Comparison of ENCODE assay signal across 8 mouse cellular contexts in the genomic region with DNA sequence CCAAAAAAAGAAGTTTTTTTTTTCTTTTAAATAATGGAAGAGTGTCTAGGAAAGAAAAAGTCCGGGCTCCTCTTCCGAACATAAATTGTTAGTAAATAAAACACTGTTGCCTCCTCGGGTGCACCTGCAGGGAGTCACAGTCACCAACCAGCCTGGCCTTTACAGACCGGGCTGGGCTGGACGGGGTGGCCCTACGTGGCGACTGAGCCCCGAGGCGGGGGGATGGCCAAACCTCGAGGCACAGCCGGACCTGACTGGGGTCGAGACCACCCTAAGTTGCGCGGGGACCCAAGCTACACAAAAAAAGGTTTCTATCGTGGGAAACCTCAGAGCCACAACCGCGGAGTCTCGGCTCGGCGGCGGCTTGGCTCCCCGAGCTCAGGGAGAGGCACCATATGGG. TPM values are rescaled to one million over a fixed set of nuclear protein-coding genes. Genes with fewer than 3 reads are reported as not detected.
DNase-seq lines count a peak whose midpoint lies in the region; ATAC-seq and TF ChIP-seq lines count a peak whose summit lies in the region.

No protein-coding gene starts in this region.

- H3K4me1 ChIP-seq in heart, embryonic 11.5 days (ENCODE audit: control insufficient read depth, insufficient read depth, low read length) = peaks cover 26% of the 10 kb centered on the region
- peaks cover 28% of the 10 kb centered on the region for H3K4me1 ChIP-seq in forebrain, embryonic 12.5 days
- peaks cover 23% of the 10 kb centered on the region for H3K4me1 ChIP-seq in limb, embryonic 14.5 days (ENCODE audit: control insufficient read depth, insufficient read depth, low read length)

- peaks cover 22% of the 10 kb centered on the region for H3K36me3 ChIP-seq in heart, embryonic 11.5 days (ENCODE audit: control insufficient read depth, insufficient read depth, low read length)
- H3K36me3 ChIP-seq in forebrain, embryonic 12.5 days (replicated peaks) = peaks cover 32% of the 10 kb centered on the region
- H3K36me3 ChIP-seq in limb, embryonic 14.5 days (ENCODE audit: control insufficient read depth, insufficient read depth, low read length) = peaks cover 32% of the 10 kb centered on the region
- peaks cover 30% of the 10 kb centered on the region for H3K36me3 ChIP-seq in myocyte (ENCODE audit: control insufficient read depth, insufficient read depth)

- peak overlapping the region; percentile 83 for H3K27ac ChIP-seq in heart, embryonic 11.5 days (ENCODE audit: low read depth, low read length)
- peak overlapping the region; percentile 78 for H3K27ac ChIP-seq in forebrain, embryonic 12.5 days
- H3K27ac ChIP-seq in limb, embryonic 14.5 days (replicated peaks; ENCODE audit: low read depth, low read length) = peak overlapping the region; percentile 85

- no peaks in the 10 kb centered on the region for H3K27me3 ChIP-seq in heart, embryonic 11.5 days (ENCODE audit: control insufficient read depth, insufficient read depth, low read length)
- no peaks in the 10 kb centered on the region for H3K27me3 ChIP-seq in forebrain, embryonic 12.5 days
- no peaks in the 10 kb centered on the region for H3K27me3 ChIP-seq in limb, embryonic 14.5 days (ENCODE audit: control insufficient read depth, insufficient read depth, low read length)
- H3K27me3 ChIP-seq in myocyte (ENCODE audit: control insufficient read depth, insufficient read depth, insufficient read length) = no peaks in the 10 kb centered on the region

- peak overlapping the region; percentile 99 for H3K9ac ChIP-seq in heart, embryonic 11.5 days (ENCODE audit: low read depth, low read length)
- peak overlapping the region; percentile 87 for H3K9ac ChIP-seq in forebrain, embryonic 12.5 days
- H3K9ac ChIP-seq in limb, embryonic 14.5 days (ENCODE audit: low read depth, low read length, severe bottlenecking) = peak overlapping the region; percentile 93

- WGBS in heart, embryonic 11.5 days (ENCODE audit: insufficient replicate concordance) = under 1% methylated on average over 22 of the region's 22 CpGs
- under 1% methylated on average over 22 of the region's 22 CpGs for WGBS in forebrain, embryonic 12.5 days
- WGBS in limb, embryonic 14.5 days = under 1% methylated on average over 22 of the region's 22 CpGs

- H3K79me2 ChIP-seq in myocyte (ENCODE audit: control insufficient read depth, insufficient read depth) = peaks cover 38% of the 10 kb centered on the region

- peak; percentile 43; the same call in 1 of the 2 replicates for ATAC-seq in heart, embryonic 11.5 days (replicated peaks; ENCODE audit: insufficient number of reproducible peaks, low FRiP score, low TSS enrichment)
- peak; percentile 39 for ATAC-seq in forebrain, embryonic 12.5 days (ENCODE audit: low FRiP score)
- ATAC-seq in limb, embryonic 14.5 days (ENCODE audit: low FRiP score, low read depth) = peak; percentile 23; the same call in 1 of the 2 replicates

- peak overlapping the region; percentile 98 for H3K4me3 ChIP-seq in heart, embryonic 11.5 days (ENCODE audit: low read depth, low read length)
- H3K4me3 ChIP-seq in forebrain, embryonic 12.5 days (replicated peaks) = peak overlapping the region; percentile 96
- H3K4me3 ChIP-seq in limb, embryonic 14.5 days (replicated peaks; ENCODE audit: low read length) = peak overlapping the region; percentile 99
- peak overlapping the region; percentile 79 for H3K4me3 ChIP-seq in myocyte

- no peaks in the 10 kb centered on the region for H3K9me3 ChIP-seq in heart, embryonic 11.5 days (replicated peaks; ENCODE audit: control insufficient read depth, low read length)
- no peaks in the 10 kb centered on the region for H3K9me3 ChIP-seq in forebrain, embryonic 12.5 days
- no peaks in the 10 kb centered on the region for H3K9me3 ChIP-seq in limb, embryonic 14.5 days (ENCODE audit: control insufficient read depth, low read length)

- H3ac ChIP-seq in myocyte (ENCODE audit: control insufficient read depth, insufficient read length) = peak overlapping the region; percentile 87

- TF ChIP-seq POLR2A in limb, embryonic 14.5 days (IDR thresholded peaks at IDR 0.05; ENCODE audit: borderline replicate concordance, extremely low read depth, insufficient read depth, insufficient read length) = no peak
- TF ChIP-seq POLR2A in myocyte (IDR thresholded peaks at IDR 0.05; ENCODE audit: insufficient read length, low read depth) = no peak

- peak overlapping the region; percentile 64 for H3K4me2 ChIP-seq in heart, embryonic 11.5 days
- H3K4me2 ChIP-seq in forebrain, embryonic 12.5 days = peak overlapping the region; percentile 56
- peak overlapping the region; percentile 57 for H3K4me2 ChIP-seq in limb, embryonic 14.5 days (replicated peaks; ENCODE audit: low read depth, low read length, severe bottlenecking)
- H3K4me2 ChIP-seq in myocyte (ENCODE audit: low read depth) = peak overlapping the region; percentile 92

- no peak for DNase-seq in heart, adult 11 months
- DNase-seq in adrenal gland, postnatal 4 days (ENCODE audit: low spot score in 2 of 2) = peak; percentile 15 to 28
- no peak for DNase-seq in limb, embryonic 14.5 days (ENCODE audit: low spot score)
- DNase-seq in frontal cortex, postnatal 10 days (ENCODE audit: low spot score in 2 of 2) = no peak
- no peak for DNase-seq in ovary, postnatal 10 days (ENCODE audit: low spot score)

TF ChIP-seq in myocyte, 11 proteins besides CTCF, POLR2A, EP300 and RAD21:
- TF ChIP-seq SRF (IDR thresholded peaks at IDR 0.05; ENCODE audit: control insufficient read depth, insufficient read length, low read depth) = no peak
- TF ChIP-seq TCF3 (IDR thresholded peaks at IDR 0.05; ENCODE audit: insufficient read length, low read depth) = no peak
- no peak for TF ChIP-seq USF1 (IDR thresholded peaks at IDR 0.05; ENCODE audit: low read depth)
- no peak for TF ChIP-seq TCF12 (IDR thresholded peaks at IDR 0.05; ENCODE audit: insufficient read depth, poor library complexity, severe bottlenecking)
- TF ChIP-seq CEBPB (IDR thresholded peaks at IDR 0.05; ENCODE audit: insufficient read depth, poor library complexity, severe bottlenecking) = no peak
- TF ChIP-seq E2F4 (IDR thresholded peaks at IDR 0.05; ENCODE audit: insufficient read depth) = no peak

RNA-seq across cellular contexts. Expression of a gene that starts 0.5 kb away (rescaled TPM):
- 478 and 505 TPM in 2 replicates for polyA plus RNA-seq in heart, embryonic 11.5 days (2014; fragmentation: Nextera tagmentation; extraction: Ambion mirVana)
- total RNA-seq in adrenal gland, postnatal 4 days (2021) = 100 to 1,000 TPM; 395 to 408 TPM
- 734 and 738 TPM in 2 replicates for polyA plus RNA-seq in forebrain, embryonic 12.5 days (2016; fragmentation: Nextera tagmentation; extraction: Ambion mirVana)
- 118 and 129 TPM in 2 replicates for polyA plus RNA-seq in limb, embryonic 14.5 days (2012; rRNA removed)
- 472 and 474 TPM in 2 replicates for polyA plus RNA-seq in limb, embryonic 14.5 days (2014; fragmentation: Nextera tagmentation; extraction: Ambion mirVana)
- polyA plus RNA-seq in myocyte (2012; fragmentation: generic; extraction: Trizol) = 57.6 TPM

RNA-seq across cellular contexts. Expression of a gene that starts 37.0 kb away (rescaled TPM):
- polyA plus RNA-seq in heart, embryonic 11.5 days (2014; fragmentation: Nextera tagmentation; extraction: Ambion mirVana) = 45.7 and 47.7 TPM in 2 replicates
- 100 to 1,000 TPM; 104 to 111 TPM for total RNA-seq in adrenal gland, postnatal 4 days (2021)
- polyA plus RNA-seq in forebrain, embryonic 12.5 days (2016; fragmentation: Nextera tagmentation; extraction: Ambion mirVana) = 73.1 and 82.3 TPM in 2 replicates
- polyA plus RNA-seq in limb, embryonic 14.5 days (2012; rRNA removed) = 69.4 and 80.5 TPM in 2 replicates
- polyA plus RNA-seq in limb, embryonic 14.5 days (2014; fragmentation: Nextera tagmentation; extraction: Ambion mirVana) = 49.8 and 63.7 TPM in 2 replicates
- polyA plus RNA-seq in myocyte (2012; fragmentation: generic; extraction: Trizol) = 42.1 TPM

RNA-seq across cellular contexts. Expression of a gene that starts 51.7 kb away (rescaled TPM):
- 5.5 and 6.2 TPM in 2 replicates for polyA plus RNA-seq in heart, embryonic 11.5 days (2014; fragmentation: Nextera tagmentation; extraction: Ambion mirVana)
- 10 to 100 TPM in 1 of 2 experiments, 1 to 10 TPM in 1; 1.4 to 11.3 TPM for total RNA-seq in adrenal gland, postnatal 4 days (2021)
- 2.5 and 3.5 TPM in 2 replicates for polyA plus RNA-seq in forebrain, embryonic 12.5 days (2016; fragmentation: Nextera tagmentation; extraction: Ambion mirVana)
- 14.8 and 15.5 TPM in 2 replicates for polyA plus RNA-seq in limb, embryonic 14.5 days (2012; rRNA removed)
- 14.7 and 14.8 TPM in 2 replicates for polyA plus RNA-seq in limb, embryonic 14.5 days (2014; fragmentation: Nextera tagmentation; extraction: Ambion mirVana)
- 1.5 TPM for polyA plus RNA-seq in myocyte (2012; fragmentation: generic; extraction: Trizol)

Comparison
In these comparisons a context has a peak if more than half of its experiments do, and no peak if none do; other contexts are left out.
1. DNase-seq: peak in adrenal gland, postnatal 4 days (2 of 2); none in heart, adult 11 months (single experiment), limb, embryonic 14.5 days (single experiment), frontal cortex, postnatal 10 days (0 of 2) and ovary, postnatal 10 days (single experiment).
2. Peak in every context shown above with its lines, with median percentiles within 50 percentile points of each other: ATAC-seq, H3K27ac ChIP-seq, H3K4me2 ChIP-seq, H3K4me3 ChIP-seq and H3K9ac ChIP-seq.